Mouse (Mus musculus): ENCODE results near the gene Borcs7.

Gene Borcs7

GRCm38 (mm10) chr19:46689460-46690372 is at the start of gene Borcs7:
Borcs7 (plus strand) TSS chr19:46689906.
- peak; percentile 84 for DNase-seq

GRCm38 (mm10) chr19:46640780-46641179 is 48.9 kb upstream of the Borcs7 start:
- no peak for DNase-seq

- DNase-seq: peak; percentile 69
Measured at GRCm38 (mm10) chr19:46641420-46642085, 48.2 kb upstream of the Borcs7 start.

- no peak for DNase-seq
Measured at GRCm38 (mm10) chr19:46642136-46642753, 47.5 kb upstream of the Borcs7 start.

- DNase-seq: no peak
Measured at GRCm38 (mm10) chr19:46643236-46643635, 46.5 kb upstream of the Borcs7 start.

- no peak for DNase-seq
Measured at GRCm38 (mm10) chr19:46644343-46644792, 45.3 kb upstream of the Borcs7 start.

GRCm38 (mm10) chr19:46644793-46645602 is 44.7 kb upstream of the Borcs7 start:
- DNase-seq: peak; percentile 45

- DNase-seq: no peak
Measured at GRCm38 (mm10) chr19:46646041-46646481, 43.6 kb upstream of the Borcs7 start.

- DNase-seq: no peak
Measured at GRCm38 (mm10) chr19:46647254-46647653, 42.5 kb upstream of the Borcs7 start.

- DNase-seq: no peak
Measured at GRCm38 (mm10) chr19:46647850-46648249, 41.9 kb upstream of the Borcs7 start.

GRCm38 (mm10) chr19:46648565-46648964 is 41.1 kb upstream of the Borcs7 start:
- DNase-seq: no peak

- no peak for DNase-seq
Measured at GRCm38 (mm10) chr19:46653188-46653587, 36.5 kb upstream of the Borcs7 start.

- no peak for DNase-seq
Measured at GRCm38 (mm10) chr19:46653616-46654235, 36.0 kb upstream of the Borcs7 start.

GRCm38 (mm10) chr19:46655626-46656025 is 34.1 kb upstream of the Borcs7 start:
- no peak for DNase-seq

- no peak for DNase-seq
Measured at GRCm38 (mm10) chr19:46656151-46656840, 33.4 kb upstream of the Borcs7 start.

- peak; percentile 37 for DNase-seq
Measured at GRCm38 (mm10) chr19:46657339-46658020, 32.2 kb upstream of the Borcs7 start.

GRCm38 (mm10) chr19:46658348-46658747 is 31.4 kb upstream of the Borcs7 start:
- DNase-seq: no peak

- DNase-seq: no peak
Measured at GRCm38 (mm10) chr19:46658851-46659250, 30.9 kb upstream of the Borcs7 start.

- DNase-seq: no peak
Measured at GRCm38 (mm10) chr19:46661511-46661910, 28.2 kb upstream of the Borcs7 start.

GRCm38 (mm10) chr19:46662214-46662613 is 27.5 kb upstream of the Borcs7 start:
- no peak for DNase-seq

- no peak for DNase-seq
Measured at GRCm38 (mm10) chr19:46662784-46663183, 26.9 kb upstream of the Borcs7 start.
